Comparison of ENCODE assay signal across 26 mouse cellular contexts in the genomic region with DNA sequence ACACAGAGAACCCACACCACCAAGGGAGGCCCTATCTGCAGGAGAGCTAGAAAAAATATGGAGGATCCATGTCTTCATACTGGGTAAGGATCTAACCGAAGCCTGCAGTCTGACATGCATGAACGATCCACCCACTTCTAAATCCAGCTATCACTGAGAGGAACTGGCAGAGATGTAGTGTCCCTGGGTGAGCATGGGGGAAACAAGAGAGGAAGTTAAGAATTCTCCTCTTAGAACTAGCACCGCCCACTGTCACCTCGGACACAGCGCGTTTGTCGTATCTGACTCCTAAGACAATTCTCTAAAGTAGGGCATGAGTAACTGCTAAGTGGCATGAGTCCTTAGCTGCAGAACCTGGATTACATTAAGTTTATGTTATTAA.
DNase-seq lines count a peak whose midpoint lies in the region; ATAC-seq and TF ChIP-seq lines count a peak whose summit lies in the region.
"Had no signal": no experiment of that assay in that cellular context is flagged by ENCODE, and none has a peak within 500 bp of the region (broad histone marks: within the 10 kb centered on the region; RNA-seq: fewer than 3 reads in every experiment).

No protein-coding gene starts in this region.

- no peak overlapping the region for H3K4me2 ChIP-seq in midbrain, embryonic 16.5 days (ENCODE audit: low read length)
- H3K4me2 ChIP-seq in hindbrain, embryonic 13.5 days, result no peak overlapping the region
- H3K4me2 ChIP-seq: embryonic facial prominence, embryonic 13.5 days; forebrain, embryonic 12.5 days had no signal

- no peak for TF ChIP-seq POLR2A in MEL (IDR thresholded peaks at IDR 0.05; ENCODE audit: control insufficient read depth in 1 of 2, insufficient read depth in 1 of 2, low read depth in 1 of 2, low read length in 2 of 2, poor library complexity in 1 of 2)

- H3K4me1 ChIP-seq in MEL (ENCODE audit: control insufficient read depth in 1 of 2, insufficient read depth in 2 of 2, low read length in 2 of 2), result peaks cover 0 to 5% of the 10 kb centered on the region in 2 experiments; a peak in 2 of 4 replicates
- H3K4me1 ChIP-seq in midbrain, embryonic 16.5 days (ENCODE audit: control insufficient read depth, insufficient read depth, low read length), result no peaks in the 10 kb centered on the region
- H3K4me1 ChIP-seq in hindbrain, embryonic 13.5 days (replicated peaks), result 0 out of 2 replicates have a peak, but pooled peaks cover 4% of the 10 kb centered on the region
- H3K4me1 ChIP-seq: embryonic facial prominence, embryonic 13.5 days; forebrain, embryonic 12.5 days; hindbrain, embryonic 10.5 days had no signal

- no peaks in the 10 kb centered on the region for H3K79me2 ChIP-seq in MEL (ENCODE audit: control insufficient read depth, insufficient read depth, low read length, poor library complexity)

- DNase-seq in CD4-positive helper T cell, adult 2 months (ENCODE audit: low read depth, low spot score), result peak; percentile 38
- DNase-seq in MEL (ENCODE audit: low read depth, low spot score), result peak; percentile 92
- DNase-seq in induced T-regulatory cell, adult 2 months (ENCODE audit: low read depth), result peak; percentile 56
- peak; percentile 36 for DNase-seq in splenic B cell, adult 2 months (ENCODE audit: low read depth, low spot score)
- DNase-seq in thymus, postnatal 14 days, result no peak
- DNase-seq: adrenal gland, postnatal 10 days; cerebellum, adult 2 months; cerebellum, postnatal 25 days; embryo, embryonic 11 days; gastrocnemius, postnatal 36 days; kidney, adult 18-20 months; kidney, postnatal 4 days; lung, adult 2 months; lung, postnatal 14 days had no signal

- peak overlapping the region; percentile 24 to 35 for H3K4me3 ChIP-seq in MEL (ENCODE audit: control insufficient read depth in 1 of 2, insufficient read depth in 1 of 2, low read depth in 2 of 2, low read length in 2 of 2)
- H3K4me3 ChIP-seq in midbrain, embryonic 16.5 days (ENCODE audit: low read depth, low read length), result no peak overlapping the region
- no peak overlapping the region for H3K4me3 ChIP-seq in hindbrain, embryonic 13.5 days
- H3K4me3 ChIP-seq: embryonic facial prominence, embryonic 13.5 days; erythroblast, embryonic 14.5 days; forebrain, embryonic 12.5 days; heart, embryonic 10.5 days; hindbrain, embryonic 10.5 days; left cerebral cortex, adult 2 months; limb, embryonic 10.5 days had no signal

- TF ChIP-seq EP300 in MEL (IDR thresholded peaks at IDR 0.05; ENCODE audit: low read depth in 1 of 2, low read length in 2 of 2), result no peak; a peak in 1 of 4 replicates

- WGBS in midbrain, embryonic 16.5 days, result 77% methylated on average over 7 of the region's 7 CpGs
- 85% methylated on average over 7 of the region's 7 CpGs for WGBS in hindbrain, embryonic 13.5 days

- peak overlapping the region; percentile 32 for H3K27ac ChIP-seq in MEL (ENCODE audit: control insufficient read depth, low read depth, low read length)
- no peak overlapping the region for H3K27ac ChIP-seq in midbrain, embryonic 16.5 days (ENCODE audit: low read length)
- no peak overlapping the region for H3K27ac ChIP-seq in hindbrain, embryonic 13.5 days
- H3K27ac ChIP-seq: embryonic facial prominence, embryonic 13.5 days; forebrain, embryonic 12.5 days; heart, embryonic 10.5 days; hindbrain, embryonic 10.5 days; hindbrain, postnatal 0 days; left cerebral cortex, adult 2 months; limb, embryonic 10.5 days; stomach, postnatal 0 days had no signal

- no peaks in the 10 kb centered on the region for H3K27me3 ChIP-seq in MEL (ENCODE audit: control insufficient read depth in 1 of 2, insufficient read depth in 2 of 2, low read length in 2 of 2)
- H3K27me3 ChIP-seq in splenic B cell, adult 2 months (ENCODE audit: control insufficient read depth, insufficient read depth, low read length, poor library complexity, severe bottlenecking), result no peaks in the 10 kb centered on the region
- no peaks in the 10 kb centered on the region for H3K27me3 ChIP-seq in midbrain, embryonic 16.5 days (ENCODE audit: control insufficient read depth, insufficient read depth, low read depth, low read length)
- no peaks in the 10 kb centered on the region for H3K27me3 ChIP-seq in hindbrain, embryonic 13.5 days
- H3K27me3 ChIP-seq: embryonic facial prominence, embryonic 13.5 days; forebrain, embryonic 12.5 days had no signal

- TF ChIP-seq CTCF in MEL (IDR thresholded peaks at IDR 0.05 in 2 of 3, conservative IDR thresholded peaks at IDR 0.05 in 1 of 3; ENCODE audit: control insufficient read depth in 1 of 3, insufficient read depth in 1 of 3, low read depth in 2 of 3, low read length in 3 of 3, poor library complexity in 1 of 3, severe bottlenecking in 1 of 3), result no peak

- peak overlapping the region; percentile 20 for H3K9ac ChIP-seq in MEL (ENCODE audit: control insufficient read depth, low read depth, low read length, poor library complexity, severe bottlenecking)
- no peak overlapping the region for H3K9ac ChIP-seq in midbrain, embryonic 16.5 days (ENCODE audit: low read depth, low read length)
- H3K9ac ChIP-seq in hindbrain, embryonic 13.5 days, result no peak overlapping the region
- H3K9ac ChIP-seq: embryonic facial prominence, embryonic 13.5 days; forebrain, embryonic 12.5 days had no signal

- TF ChIP-seq RAD21 in MEL (IDR thresholded peaks at IDR 0.05; ENCODE audit: low read depth, low read length), result no peak

- ATAC-seq in midbrain, embryonic 16.5 days, result no peak
- no peak for ATAC-seq in hindbrain, embryonic 13.5 days (ENCODE audit: low FRiP score)
- ATAC-seq: hindbrain, postnatal 0 days had no signal

- no peaks in the 10 kb centered on the region for H3K9me3 ChIP-seq in MEL (replicated peaks; ENCODE audit: insufficient read depth, low read length)
- H3K9me3 ChIP-seq in midbrain, embryonic 16.5 days (replicated peaks; ENCODE audit: control insufficient read depth, low read length, poor library complexity, severe bottlenecking), result no peaks in the 10 kb centered on the region
- H3K9me3 ChIP-seq in hindbrain, embryonic 13.5 days, result no peaks in the 10 kb centered on the region
- H3K9me3 ChIP-seq: embryonic facial prominence, embryonic 13.5 days; forebrain, embryonic 12.5 days; heart, embryonic 10.5 days; hindbrain, embryonic 10.5 days; limb, embryonic 10.5 days had no signal

- peaks cover 0 to 7% of the 10 kb centered on the region in 2 experiments; a peak in 2 of 4 replicates for H3K36me3 ChIP-seq in MEL (ENCODE audit: control insufficient read depth in 1 of 2, insufficient read depth in 2 of 2, low read length in 2 of 2)
- no peaks in the 10 kb centered on the region for H3K36me3 ChIP-seq in splenic B cell, adult 2 months (ENCODE audit: control insufficient read depth, insufficient read depth, low read length, poor library complexity, severe bottlenecking)
- no peaks in the 10 kb centered on the region for H3K36me3 ChIP-seq in midbrain, embryonic 16.5 days (ENCODE audit: control insufficient read depth, insufficient read depth, low read length)
- no peaks in the 10 kb centered on the region for H3K36me3 ChIP-seq in hindbrain, embryonic 13.5 days
- H3K36me3 ChIP-seq: embryonic facial prominence, embryonic 13.5 days; forebrain, embryonic 12.5 days; G1E; heart, embryonic 10.5 days; hindbrain, embryonic 10.5 days; limb, embryonic 10.5 days had no signal

TF ChIP-seq in MEL, 35 proteins besides CTCF, POLR2A, EP300 and RAD21:
- TF ChIP-seq GABPA (IDR thresholded peaks at IDR 0.05; ENCODE audit: low read depth, low read length), result no peak
- no peak; the same call in 1 of the 2 replicates for TF ChIP-seq RCOR1 (IDR thresholded peaks at IDR 0.05; ENCODE audit: low read depth, low read length)
- no peak for TF ChIP-seq MAZ (IDR thresholded peaks at IDR 0.05; ENCODE audit: low read depth, low read length)
- no peak for TF ChIP-seq HCFC1 (IDR thresholded peaks at IDR 0.05; ENCODE audit: low read depth, low read length)
- TF ChIP-seq SIN3A (IDR thresholded peaks at IDR 0.05; ENCODE audit: low read length), result peak; percentile 53; the same call in 1 of the 2 replicates
- no peak for TF ChIP-seq JUND (IDR thresholded peaks at IDR 0.05; ENCODE audit: low read depth, low read length)
- no peak for TF ChIP-seq TCF12 (IDR thresholded peaks at IDR 0.05; ENCODE audit: low read depth, low read length)
- TF ChIP-seq MXI1 (IDR thresholded peaks at IDR 0.05; ENCODE audit: low read depth, low read length), result peak; percentile 60; the same call in 1 of the 2 replicates
- TF ChIP-seq MYC (IDR thresholded peaks at IDR 0.05; ENCODE audit: low read depth, low read length), result no peak; the same call in 1 of the 2 replicates
- no peak for TF ChIP-seq MYB (IDR thresholded peaks at IDR 0.05; ENCODE audit: low read depth, low read length)
- TF ChIP-seq MEF2A (IDR thresholded peaks at IDR 0.05; ENCODE audit: extremely low read depth, insufficient replicate concordance, low read depth, low read length, poor library complexity, severe bottlenecking), result no peak
- no peak for TF ChIP-seq MAFK (IDR thresholded peaks at IDR 0.05; ENCODE audit: borderline replicate concordance, low read depth, low read length)
- TF ChIP-seq TBP (IDR thresholded peaks at IDR 0.05; ENCODE audit: low read depth, low read length), result no peak
- no peak for TF ChIP-seq E2F4 (IDR thresholded peaks at IDR 0.05; ENCODE audit: borderline replicate concordance, low read depth, low read length)
- TF ChIP-seq USF2 (IDR thresholded peaks at IDR 0.05; ENCODE audit: borderline replicate concordance in 1 of 2, insufficient read depth in 1 of 2, low read depth in 1 of 2, low read length in 2 of 2), result no peak
- TF ChIP-seq POLR2AphosphoS5 (IDR thresholded peaks at IDR 0.05; ENCODE audit: borderline replicate concordance, low read depth, low read length), result no peak
- no peak for TF ChIP-seq NRF1 (IDR thresholded peaks at IDR 0.05; ENCODE audit: insufficient read depth, low read depth, low read length, poor library complexity, severe bottlenecking)
- no peak for TF ChIP-seq ZNF384 (IDR thresholded peaks at IDR 0.05; ENCODE audit: low read depth, low read length)
- no peak for TF ChIP-seq CHD2 (IDR thresholded peaks at IDR 0.05; ENCODE audit: low read length)
- no peak for TF ChIP-seq ZC3H11A (IDR thresholded peaks at IDR 0.05; ENCODE audit: low read depth, low read length)
- no peak for TF ChIP-seq TAL1 (IDR thresholded peaks at IDR 0.05; ENCODE audit: low read length)
- TF ChIP-seq UBTF (IDR thresholded peaks at IDR 0.05; ENCODE audit: borderline replicate concordance, insufficient read depth, low read depth, low read length), result no peak
- 0 out of 2 replicates have a peak, but pooled peaks have one; percentile 7 for TF ChIP-seq GATA1 (IDR thresholded peaks at IDR 0.05; ENCODE audit: low read depth, low read length)
- no peak for TF ChIP-seq USF1 (IDR thresholded peaks at IDR 0.05; ENCODE audit: low read depth, low read length)
- no peak for TF ChIP-seq CHD1 (IDR thresholded peaks at IDR 0.05; ENCODE audit: low read depth, low read length)

Comparison
In these comparisons a context has a peak if more than half of its experiments do, and no peak if none do; other contexts are left out.
1. H3K4me3 ChIP-seq: peak in MEL (2 of 2); none in midbrain, embryonic 16.5 days (single experiment) and hindbrain, embryonic 13.5 days (single experiment).